In the genomic region with DNA sequence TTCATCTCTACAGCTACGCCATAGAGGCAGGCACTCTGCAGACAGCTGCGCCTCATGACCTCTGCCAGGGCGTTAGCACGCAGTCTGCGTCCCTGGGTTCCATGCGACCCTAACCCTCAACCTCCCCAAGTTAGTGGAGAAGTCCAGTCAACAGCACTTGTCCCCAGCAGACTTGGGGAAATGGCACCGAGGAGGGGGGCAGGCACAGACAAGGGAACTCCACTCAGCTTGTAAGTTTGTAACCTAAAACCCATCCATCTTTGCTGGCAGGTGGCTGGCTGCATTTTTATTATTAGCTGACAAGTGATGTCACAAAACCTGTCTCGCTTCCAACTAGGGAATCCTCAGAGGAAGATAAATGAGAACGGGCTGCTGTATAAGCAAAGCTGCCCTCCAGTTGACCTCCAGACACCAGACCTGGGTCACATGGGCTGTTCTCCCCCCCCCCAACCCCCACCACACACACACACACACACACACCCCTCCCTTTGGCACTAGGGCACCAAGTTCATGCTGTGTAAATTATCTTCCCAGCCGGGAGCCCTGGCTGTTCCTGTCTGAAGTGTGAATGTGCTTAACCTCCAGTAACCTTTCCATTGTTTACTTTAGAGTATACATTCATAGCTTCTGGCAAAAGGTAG, we compare ENCODE assay signal across 7 mouse cellular contexts.
DNase-seq lines count a peak whose midpoint lies in the region; ATAC-seq and TF ChIP-seq lines count a peak whose summit lies in the region.

No protein-coding gene starts in this region.

- WGBS in embryonic facial prominence, embryonic 14.5 days: 23% methylated on average over 10 of the region's 10 CpGs
- whole genome bisulfite sequencing in heart, embryonic 16.5 days: 14% methylated on average over 10 of the region's 10 CpGs
- WGBS in midbrain, embryonic 13.5 days: 22% methylated on average over 10 of the region's 10 CpGs

- no peak overlapping the region for H3K4me3 ChIP-seq in embryonic facial prominence, embryonic 14.5 days (ENCODE audit: low read depth, low read length)
- H3K4me3 ChIP-seq in heart, embryonic 16.5 days (ENCODE audit: low read length): no peak overlapping the region
- no peak overlapping the region for H3K4me3 ChIP-seq in midbrain, embryonic 13.5 days (replicated peaks)

- H3K9me3 ChIP-seq in embryonic facial prominence, embryonic 14.5 days (ENCODE audit: control insufficient read depth, low read length): no peaks in the 10 kb centered on the region
- no peaks in the 10 kb centered on the region for H3K9me3 ChIP-seq in heart, embryonic 16.5 days (replicated peaks; ENCODE audit: control insufficient read depth, low read length)
- no peaks in the 10 kb centered on the region for H3K9me3 ChIP-seq in midbrain, embryonic 13.5 days

- no peak overlapping the region for H3K4me2 ChIP-seq in embryonic facial prominence, embryonic 14.5 days (ENCODE audit: low read depth, low read length)
- no peak overlapping the region; the same call in 1 of the 2 replicates for H3K4me2 ChIP-seq in heart, embryonic 16.5 days (ENCODE audit: low read depth, low read length)
- no peak overlapping the region for H3K4me2 ChIP-seq in midbrain, embryonic 13.5 days (replicated peaks)

- peaks cover 56% of the 10 kb centered on the region for H3K36me3 ChIP-seq in embryonic facial prominence, embryonic 14.5 days (ENCODE audit: control insufficient read depth, insufficient read depth, low read length)
- peaks cover 28% of the 10 kb centered on the region for H3K36me3 ChIP-seq in heart, embryonic 16.5 days (ENCODE audit: control insufficient read depth, insufficient read depth)
- H3K36me3 ChIP-seq in midbrain, embryonic 13.5 days: peaks cover 54% of the 10 kb centered on the region

- H3K9ac ChIP-seq in embryonic facial prominence, embryonic 14.5 days (ENCODE audit: low read depth, low read length): no peak overlapping the region
- H3K9ac ChIP-seq in heart, embryonic 16.5 days (ENCODE audit: low read length): peak overlapping the region; percentile 26; the same call in 1 of the 2 replicates
- H3K9ac ChIP-seq in midbrain, embryonic 13.5 days (replicated peaks): no peak overlapping the region

- DNase-seq in brain, embryonic 14.5 days (ENCODE audit: low read depth): peak; percentile 86
- DNase-seq in embryonic facial prominence, embryonic 14.5 days (ENCODE audit: low spot score): peak; percentile 89
- DNase-seq in kidney, postnatal 36 days: peak; percentile 54 to 65
- DNase-seq in layer of hippocampus, adult 9-10 months (ENCODE audit: low spot score): no peak
- DNase-seq in spleen, postnatal 14 days (ENCODE audit: low spot score in 2 of 2): no peak

- ATAC-seq in embryonic facial prominence, embryonic 14.5 days (ENCODE audit: low read depth): peak; percentile 66
- ATAC-seq in heart, embryonic 16.5 days (replicated peaks; ENCODE audit: extremely low read depth, insufficient read depth, low FRiP score): peak; percentile 84
- ATAC-seq in midbrain, embryonic 13.5 days: peak; percentile 58; the same call in 1 of the 2 replicates

- no peak for TF ChIP-seq CTCF in brain, embryonic 14.5 days (IDR thresholded peaks at IDR 0.05; ENCODE audit: borderline replicate concordance, extremely low read depth, insufficient read depth, insufficient read length)

- peak overlapping the region; percentile 58 for H3K27ac ChIP-seq in embryonic facial prominence, embryonic 14.5 days (replicated peaks; ENCODE audit: low read depth, low read length)
- H3K27ac ChIP-seq in heart, embryonic 16.5 days (ENCODE audit: low read length): peak overlapping the region; percentile 90
- H3K27ac ChIP-seq in midbrain, embryonic 13.5 days: peak overlapping the region; percentile 27

- TF ChIP-seq POLR2A in brain, embryonic 14.5 days (IDR thresholded peaks at IDR 0.05; ENCODE audit: borderline replicate concordance, extremely low read depth, insufficient read depth, insufficient read length, poor library complexity, severe bottlenecking): no peak

- H3K27me3 ChIP-seq in embryonic facial prominence, embryonic 14.5 days (replicated peaks; ENCODE audit: control insufficient read depth, insufficient read depth, low read length): no peaks in the 10 kb centered on the region
- no peaks in the 10 kb centered on the region for H3K27me3 ChIP-seq in heart, embryonic 16.5 days (ENCODE audit: control insufficient read depth, insufficient read depth, low read length)
- H3K27me3 ChIP-seq in midbrain, embryonic 13.5 days: no peaks in the 10 kb centered on the region

- peaks cover 17% of the 10 kb centered on the region for H3K4me1 ChIP-seq in embryonic facial prominence, embryonic 14.5 days (ENCODE audit: control insufficient read depth, insufficient read depth, low read length)
- peaks cover 41% of the 10 kb centered on the region for H3K4me1 ChIP-seq in heart, embryonic 16.5 days (ENCODE audit: control insufficient read depth, insufficient read depth, low read length)
- peaks cover 31% of the 10 kb centered on the region for H3K4me1 ChIP-seq in midbrain, embryonic 13.5 days (replicated peaks)

Comparison
In these comparisons a context has a peak if more than half of its experiments do, and no peak if none do; other contexts are left out.
1. DNase-seq: peak in brain, embryonic 14.5 days (single experiment), embryonic facial prominence, embryonic 14.5 days (single experiment) and kidney, postnatal 36 days (2 of 2); none in layer of hippocampus, adult 9-10 months (single experiment) and spleen, postnatal 14 days (0 of 2).
2. H3K27ac ChIP-seq: peak in every context shown above with its lines; median percentile 90 in heart, embryonic 16.5 days; 58 in embryonic facial prominence, embryonic 14.5 days; 27 in midbrain, embryonic 13.5 days.
3. Peak in every context shown above with its lines, with median percentiles within 50 percentile points of each other: ATAC-seq.